Mouse (Mus musculus): ENCODE data around the gene Dapk1. TPM values are rescaled to one million over a fixed set of nuclear protein-coding genes. Genes with fewer than 3 reads are reported as not detected.

The Dapk1 gene
- polyA plus RNA-seq, 1 experiment, result 37.8 TPM

GRCm38 (mm10) chr13:60747201-60747600 is 145.5 kb downstream of the Dapk1 start:
- 0 out of 2 replicates have a peak, but pooled peaks cover 3% of the 10 kb centered on the region for H3K36me3 ChIP-seq (ENCODE audit: control insufficient read depth, insufficient read depth, low read length, poor library complexity, severe bottlenecking)

GRCm38 (mm10) chr13:60748556-60748955 is 146.8 kb downstream of the Dapk1 start:
- no peaks in the 10 kb centered on the region for H3K27me3 ChIP-seq (ENCODE audit: control insufficient read depth, insufficient read depth, low read length, poor library complexity, severe bottlenecking)
- H3K36me3 ChIP-seq (ENCODE audit: control insufficient read depth, insufficient read depth, low read length, poor library complexity, severe bottlenecking), result 0 out of 2 replicates have a peak, but pooled peaks cover 3% of the 10 kb centered on the region
- H3K9me3 ChIP-seq (replicated peaks; ENCODE audit: control insufficient read depth, insufficient read depth, low read length, poor library complexity, severe bottlenecking), result no peaks in the 10 kb centered on the region
- H3K4me3 ChIP-seq (ENCODE audit: low read depth, low read length), result no peak overlapping the region
- peak; percentile 17 for TF ChIP-seq CTCF (IDR thresholded peaks at IDR 0.05; ENCODE audit: low read depth, low read length)
- TF ChIP-seq POLR2A (IDR thresholded peaks at IDR 0.05; ENCODE audit: insufficient read depth, low read length), result no peak
- H3K4me1 ChIP-seq (ENCODE audit: control insufficient read depth, insufficient read depth, low read length), result no peaks in the 10 kb centered on the region
- no peak overlapping the region for H3K27ac ChIP-seq (ENCODE audit: insufficient read depth, low read length)
- H3K9ac ChIP-seq (ENCODE audit: low read depth, poor library complexity, severe bottlenecking), result no peak overlapping the region

More at GRCm38 (mm10) chr13:60747201-60747600, 145.5 kb downstream of the Dapk1 start:
- Histone ChIP-seq H3K9ac (ENCODE audit: low read depth, poor library complexity, severe bottlenecking) (no peak overlapping the region), H3K4me1 (ENCODE audit: control insufficient read depth, insufficient read depth, low read length) (no peaks in the 10 kb centered on the region), H3K27ac (ENCODE audit: insufficient read depth, low read length) (no peak overlapping the region), H3K27me3 (ENCODE audit: control insufficient read depth, insufficient read depth, low read length, poor library complexity, severe bottlenecking) (no peaks in the 10 kb centered on the region), H3K4me3 (ENCODE audit: low read depth, low read length) (no peak overlapping the region), H3K9me3 (replicated peaks; ENCODE audit: control insufficient read depth, insufficient read depth, low read length, poor library complexity, severe bottlenecking) (no peaks in the 10 kb centered on the region)
- no peak for TF ChIP-seq EP300 (IDR thresholded peaks at IDR 0.05; ENCODE audit: insufficient read depth, low read depth, low read length)

- H3K36me3 ChIP-seq (ENCODE audit: control insufficient read depth, insufficient read depth, low read length, poor library complexity, severe bottlenecking), result 0 out of 2 replicates have a peak, but pooled peaks cover 3% of the 10 kb centered on the region
- TF ChIP-seq EP300 (IDR thresholded peaks at IDR 0.05; ENCODE audit: insufficient read depth, low read depth, low read length), result no peak
- H3K9ac ChIP-seq (ENCODE audit: low read depth, poor library complexity, severe bottlenecking), result no peak overlapping the region
- no peaks in the 10 kb centered on the region for H3K27me3 ChIP-seq (ENCODE audit: control insufficient read depth, insufficient read depth, low read length, poor library complexity, severe bottlenecking)
- no peak overlapping the region for H3K4me3 ChIP-seq (ENCODE audit: low read depth, low read length)
- no peaks in the 10 kb centered on the region for H3K4me1 ChIP-seq (ENCODE audit: control insufficient read depth, insufficient read depth, low read length)
- no peaks in the 10 kb centered on the region for H3K9me3 ChIP-seq (replicated peaks; ENCODE audit: control insufficient read depth, insufficient read depth, low read length, poor library complexity, severe bottlenecking)
- no peak overlapping the region for H3K27ac ChIP-seq (ENCODE audit: insufficient read depth, low read length)
Observed at GRCm38 (mm10) chr13:60750930-60751329, 149.2 kb downstream of the Dapk1 start.

GRCm38 (mm10) chr13:60753216-60753615 is 151.5 kb downstream of the Dapk1 start:
- Histone ChIP-seq H3K27me3 (ENCODE audit: control insufficient read depth, insufficient read depth, low read length, poor library complexity, severe bottlenecking) (no peaks in the 10 kb centered on the region), H3K9ac (ENCODE audit: low read depth, poor library complexity, severe bottlenecking) (no peak overlapping the region), H3K9me3 (replicated peaks; ENCODE audit: control insufficient read depth, insufficient read depth, low read length, poor library complexity, severe bottlenecking) (no peaks in the 10 kb centered on the region), H3K36me3 (ENCODE audit: control insufficient read depth, insufficient read depth, low read length, poor library complexity, severe bottlenecking) (0 out of 2 replicates have a peak, but pooled peaks cover 3% of the 10 kb centered on the region), H3K4me1 (ENCODE audit: control insufficient read depth, insufficient read depth, low read length) (no peaks in the 10 kb centered on the region), H3K4me3 (ENCODE audit: low read depth, low read length) (no peak overlapping the region), H3K27ac (ENCODE audit: insufficient read depth, low read length) (no peak overlapping the region)
- TF ChIP-seq CTCF (IDR thresholded peaks at IDR 0.05; ENCODE audit: low read depth, low read length), result no peak

DNA sequence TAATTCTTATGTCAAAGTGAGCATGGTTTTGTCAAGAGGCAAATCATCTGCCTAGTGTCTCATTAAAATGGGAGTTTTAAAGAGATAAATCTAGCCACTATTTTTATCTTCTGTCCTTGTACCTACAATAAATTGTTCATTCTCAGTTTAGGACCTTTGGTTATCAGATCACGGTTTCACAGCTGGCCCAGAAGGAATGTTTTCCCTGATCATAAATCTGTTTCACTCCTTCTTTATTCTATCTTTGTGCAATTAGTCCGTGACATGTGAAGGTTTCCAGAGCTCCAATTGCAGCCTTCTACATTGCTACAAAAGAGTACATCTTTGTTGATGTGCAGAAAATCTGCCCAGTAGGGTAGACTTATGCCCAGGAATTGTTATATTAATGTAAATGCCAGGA is 153.5 kb downstream of the Dapk1 start:
- no peak overlapping the region for H3K4me3 ChIP-seq (ENCODE audit: low read depth, low read length)
- H3K36me3 ChIP-seq (ENCODE audit: control insufficient read depth, insufficient read depth, low read length, poor library complexity, severe bottlenecking), result 0 out of 2 replicates have a peak, but pooled peaks cover 3% of the 10 kb centered on the region
- no peak overlapping the region for H3K9ac ChIP-seq (ENCODE audit: low read depth, poor library complexity, severe bottlenecking)
- H3K27me3 ChIP-seq (ENCODE audit: control insufficient read depth, insufficient read depth, low read length, poor library complexity, severe bottlenecking), result no peaks in the 10 kb centered on the region
- H3K27ac ChIP-seq (ENCODE audit: insufficient read depth, low read length), result no peak overlapping the region
- H3K4me1 ChIP-seq (ENCODE audit: control insufficient read depth, insufficient read depth, low read length), result no peaks in the 10 kb centered on the region
- TF ChIP-seq CTCF (IDR thresholded peaks at IDR 0.05; ENCODE audit: low read depth, low read length) (no peak), EP300 (IDR thresholded peaks at IDR 0.05; ENCODE audit: insufficient read depth, low read depth, low read length) (no peak), POLR2A (IDR thresholded peaks at IDR 0.05; ENCODE audit: insufficient read depth, low read length) (no peak)
- no peaks in the 10 kb centered on the region for H3K9me3 ChIP-seq (replicated peaks; ENCODE audit: control insufficient read depth, insufficient read depth, low read length, poor library complexity, severe bottlenecking)

- H3K4me3 ChIP-seq (ENCODE audit: low read depth, low read length), result no peak overlapping the region
- TF ChIP-seq POLR2A (IDR thresholded peaks at IDR 0.05; ENCODE audit: insufficient read depth, low read length), result no peak
- TF ChIP-seq EP300 (IDR thresholded peaks at IDR 0.05; ENCODE audit: insufficient read depth, low read depth, low read length), result no peak
- TF ChIP-seq CTCF (IDR thresholded peaks at IDR 0.05; ENCODE audit: low read depth, low read length), result no peak
- no peaks in the 10 kb centered on the region for H3K9me3 ChIP-seq (replicated peaks; ENCODE audit: control insufficient read depth, insufficient read depth, low read length, poor library complexity, severe bottlenecking)
- no peaks in the 10 kb centered on the region for H3K4me1 ChIP-seq (ENCODE audit: control insufficient read depth, insufficient read depth, low read length)
- no peaks in the 10 kb centered on the region for H3K36me3 ChIP-seq (ENCODE audit: control insufficient read depth, insufficient read depth, low read length, poor library complexity, severe bottlenecking)
- no peaks in the 10 kb centered on the region for H3K27me3 ChIP-seq (ENCODE audit: control insufficient read depth, insufficient read depth, low read length, poor library complexity, severe bottlenecking)
- H3K27ac ChIP-seq (ENCODE audit: insufficient read depth, low read length), result no peak overlapping the region
- no peak overlapping the region for H3K9ac ChIP-seq (ENCODE audit: low read depth, poor library complexity, severe bottlenecking)
Observed at GRCm38 (mm10) chr13:60757292-60757691, 155.5 kb downstream of the Dapk1 start.

Data from ES-Bruce4 (cell line).